Mouse (Mus musculus) testis, adult 2 months (tissue): ENCODE measurements at regions not wholly inside any gene's neighbourhood (a gene's known extent, or its start where the extent isn't known, plus 50 kb on each side); places are given as distances from the start of the nearest gene placed in this dataset.

Source experiments
- H3K27ac ChIP-seq: fragments of 200-500 bp; 2 replicates; pipeline ENCODE4 v1.5.1; 2012; ENCODE audit warnings: low read depth, low read length; ENCODE audit not compliant: control insufficient read depth, insufficient read depth
- H3K27me3 ChIP-seq: fragments of 200-500 bp; 2 replicates; pipeline ENCODE4 v1.6.1; 2012; ENCODE audit warnings: mild to moderate bottlenecking, low read length, moderate library complexity; ENCODE audit not compliant: control insufficient read depth, insufficient read depth
- H3K36me3 ChIP-seq: fragments of 200-500 bp; 2 replicates; pipeline ENCODE4 v1.6.1; 2012; ENCODE audit warnings: mild to moderate bottlenecking, low read length; ENCODE audit not compliant: control insufficient read depth, insufficient read depth
- H3K4me1 ChIP-seq: fragments of 200-500 bp; 2 replicates; pipeline ENCODE4 v1.6.1; 2012; ENCODE audit warnings: low read length; ENCODE audit not compliant: control insufficient read depth, insufficient read depth
- H3K4me3 ChIP-seq: fragments of 200-500 bp; 2 replicates; pipeline ENCODE4 v1.5.1; 2012; ENCODE audit warnings: low read depth, mild to moderate bottlenecking, low read length, moderate library complexity, mixed read lengths; ENCODE audit not compliant: control insufficient read depth
- CTCF ChIP-seq: fragments of 200-500 bp; IDR thresholded peaks from 2 replicates; pipeline ENCODE4 v1.5.1; 2012; ENCODE audit warnings: low read depth, mild to moderate bottlenecking, inconsistent platforms, low read length, moderate library complexity; ENCODE audit not compliant: control insufficient read depth, insufficient read depth, insufficient replicate concordance
- POLR2A ChIP-seq: fragments of 200-500 bp; IDR thresholded peaks from 2 replicates; pipeline ENCODE4 v1.6.1; 2012; ENCODE audit warnings: low read depth, mild to moderate bottlenecking, inconsistent platforms, low read length, moderate library complexity; ENCODE audit not compliant: control insufficient read depth

DNA sequence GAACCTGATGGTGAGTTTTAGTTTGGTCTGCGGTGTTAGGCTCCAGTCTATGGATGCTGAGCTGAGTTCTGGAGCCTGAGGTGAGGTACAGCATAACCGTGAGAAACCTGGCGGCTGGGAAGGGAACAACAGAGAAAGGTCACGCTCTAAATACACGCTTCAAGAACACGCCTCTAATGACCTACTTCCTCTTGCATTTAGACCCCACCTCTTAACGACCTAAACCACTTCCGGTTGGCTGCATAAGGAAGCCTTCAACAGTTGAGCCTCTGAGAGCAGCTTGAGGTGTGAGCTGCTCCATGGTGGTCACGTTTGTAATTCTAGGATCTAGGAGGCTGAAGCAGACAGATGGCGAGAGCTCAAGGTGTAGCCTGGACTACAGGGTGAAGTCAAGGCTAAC lies 175.8 kb downstream of the Zfp365 start:
- H3K4me3 ChIP-seq: no peak overlapping the region
- no peaks in the 10 kb centered on the region; the same call in 1 of the 2 replicates for H3K4me1 ChIP-seq
- TF ChIP-seq CTCF: no peak
- no peaks in the 10 kb centered on the region for H3K27me3 ChIP-seq
- H3K36me3 ChIP-seq: no peaks in the 10 kb centered on the region
- no peak overlapping the region for H3K27ac ChIP-seq

- TF ChIP-seq CTCF (no peak), POLR2A (no peak)
- Histone ChIP-seq H3K4me1 (no peaks in the 10 kb centered on the region), H3K36me3 (no peaks in the 10 kb centered on the region), H3K27ac (no peak overlapping the region), H3K27me3 (no peaks in the 10 kb centered on the region), H3K4me3 (no peak overlapping the region)
Observed at GRCm38 (mm10) chr10:67731577-67731976, 180.9 kb downstream of the Zfp365 start.

DNA sequence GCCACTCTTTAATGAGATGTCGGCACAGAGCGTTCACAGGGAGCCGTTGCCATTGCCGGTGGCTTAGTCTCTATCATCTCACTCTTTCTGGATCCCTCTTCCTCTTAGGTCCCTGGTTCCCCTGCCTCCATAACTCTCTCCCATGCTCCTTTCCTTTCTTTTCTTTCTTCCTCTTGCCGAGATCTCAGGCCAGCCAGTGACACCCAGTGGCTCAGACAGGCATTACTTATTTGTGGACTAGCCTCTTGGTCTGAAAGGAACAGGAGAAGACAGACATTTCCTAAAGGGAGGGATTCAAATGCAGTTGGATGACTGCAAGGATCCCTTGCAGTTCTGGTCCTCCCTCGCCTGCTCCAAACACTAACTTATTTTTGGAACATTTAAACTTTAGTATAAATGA lies 180.5 kb upstream of the Ado start:
- H3K4me3 ChIP-seq: no peak overlapping the region
- H3K27ac ChIP-seq: no peak overlapping the region
- H3K27me3 ChIP-seq: no peaks in the 10 kb centered on the region
- no peaks in the 10 kb centered on the region for H3K4me1 ChIP-seq
- no peak for TF ChIP-seq POLR2A
- TF ChIP-seq CTCF: peak; percentile 26; the same call in 1 of the 2 replicates
- H3K36me3 ChIP-seq: no peaks in the 10 kb centered on the region

DNA sequence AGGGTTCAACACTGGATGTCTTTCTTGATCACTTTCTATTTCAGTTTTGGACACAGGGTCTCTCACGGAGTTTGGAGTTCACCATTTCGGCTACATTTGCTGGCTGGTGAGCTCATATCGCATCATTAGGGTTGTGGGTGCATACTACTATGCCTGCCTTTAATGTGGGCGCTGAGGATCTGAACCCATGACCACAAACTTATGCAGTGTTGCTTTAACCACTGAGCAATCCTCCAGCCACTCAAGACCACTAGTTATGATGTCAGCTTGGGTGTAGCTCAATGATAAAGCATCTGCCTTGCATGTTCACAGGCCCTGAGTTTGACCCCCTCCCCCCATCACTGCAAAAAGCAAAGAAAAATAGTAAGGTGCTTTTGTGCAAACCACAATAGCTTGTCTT lies 178.8 kb upstream of the Ado start:
- no peaks in the 10 kb centered on the region for H3K36me3 ChIP-seq
- no peak for TF ChIP-seq CTCF
- no peak for TF ChIP-seq POLR2A

GRCm38 (mm10) chr10:67726796-67727195 lies 178.0 kb upstream of the Ado start:
- Histone ChIP-seq H3K36me3 (no peaks in the 10 kb centered on the region), H3K4me1 (no peaks in the 10 kb centered on the region), H3K27ac (no peak overlapping the region), H3K27me3 (no peaks in the 10 kb centered on the region), H3K4me3 (no peak overlapping the region)
- TF ChIP-seq POLR2A (no peak), CTCF (no peak)

More for the DNA sequence above, 178.8 kb upstream of the Ado start:
- Histone ChIP-seq H3K27ac (no peak overlapping the region), H3K4me3 (no peak overlapping the region), H3K27me3 (no peaks in the 10 kb centered on the region), H3K4me1 (no peaks in the 10 kb centered on the region)

DNA sequence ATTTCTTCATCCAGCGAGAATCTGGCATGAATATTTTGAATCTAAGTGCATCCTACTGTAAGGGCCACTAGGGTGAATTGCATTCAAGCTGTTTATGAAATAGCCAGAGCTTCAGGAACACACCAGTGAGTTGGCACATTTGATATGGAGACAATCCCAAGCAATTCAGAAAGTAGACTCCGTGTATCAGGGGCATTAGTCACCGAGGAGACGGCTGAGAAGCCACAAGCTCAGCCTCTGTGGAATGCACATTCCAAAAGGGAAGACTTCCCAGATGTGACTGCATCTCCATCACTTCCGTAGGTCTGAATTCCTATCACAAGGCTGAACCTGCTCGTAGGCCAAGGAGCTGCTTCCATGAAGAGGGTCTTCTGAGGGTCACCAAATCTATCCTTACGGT lies 177.6 kb upstream of the Ado start:
- no peaks in the 10 kb centered on the region for H3K36me3 ChIP-seq
- no peak overlapping the region for H3K27ac ChIP-seq
- TF ChIP-seq POLR2A (no peak), CTCF (no peak)

GRCm38 (mm10) chr10:67721787-67722186 lies 173.0 kb upstream of the Ado start:
- Histone ChIP-seq H3K27me3 (no peaks in the 10 kb centered on the region), H3K36me3 (no peaks in the 10 kb centered on the region), H3K27ac (no peak overlapping the region), H3K4me3 (no peak overlapping the region), H3K4me1 (no peaks in the 10 kb centered on the region)
- TF ChIP-seq CTCF (no peak), POLR2A (no peak)

More for the DNA sequence above, 177.6 kb upstream of the Ado start:
- Histone ChIP-seq H3K4me1 (no peaks in the 10 kb centered on the region), H3K27me3 (no peaks in the 10 kb centered on the region), H3K4me3 (no peak overlapping the region)

DNA sequence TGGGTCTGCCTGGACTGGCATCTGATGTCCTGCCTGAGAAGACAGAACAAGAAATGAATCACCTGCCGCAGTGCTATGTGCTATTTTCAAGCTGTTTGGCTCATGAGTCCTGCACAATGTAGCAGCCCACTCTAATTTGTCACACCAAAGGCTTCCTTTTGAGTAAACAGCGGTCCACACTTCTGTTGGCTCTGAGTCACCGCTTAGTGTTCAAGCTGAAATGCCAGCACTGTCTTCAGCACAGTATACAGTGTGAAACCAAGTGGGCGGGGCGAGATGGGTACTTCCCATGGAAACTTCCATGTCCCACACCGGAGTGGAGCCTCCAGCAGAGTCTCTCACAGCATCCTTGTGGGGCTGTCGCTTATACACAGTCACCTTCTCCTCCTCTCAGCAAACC lies 168.8 kb upstream of the Ado start:
- H3K27ac ChIP-seq: no peak overlapping the region
- TF ChIP-seq CTCF (no peak), POLR2A (no peak; the same call in 1 of the 2 replicates)
- no peaks in the 10 kb centered on the region; the same call in 1 of the 2 replicates for H3K4me1 ChIP-seq
- no peaks in the 10 kb centered on the region for H3K27me3 ChIP-seq
- no peaks in the 10 kb centered on the region for H3K36me3 ChIP-seq
- H3K4me3 ChIP-seq: peak overlapping the region; percentile 71
